Mouse (Mus musculus) kidney, adult 11 months (tissue): ENCODE data around the gene Klc4.

Experiments used
- DNase-seq: peaks from one replicate; pipeline ENCODE4 v3.0.0; 2022

The Klc4 gene

GRCm38 (mm10) chr17:46619683-46620357 is 26.0 kb downstream of the Klc4 start:
- no peak for DNase-seq

GRCm38 (mm10) chr17:46618769-46619682 is 26.8 kb downstream of the Klc4 start:
- no peak for DNase-seq

GRCm38 (mm10) chr17:46618394-46618768 is 27.4 kb downstream of the Klc4 start:
- no peak for DNase-seq

GRCm38 (mm10) chr17:46617799-46618198 is 28.0 kb downstream of the Klc4 start:
- no peak for DNase-seq

- DNase-seq = no peak
These were observed 32.6 kb downstream of the Klc4 start for GRCm38 (mm10) chr17:46613229-46613628.

GRCm38 (mm10) chr17:46612820-46613219 is 33.0 kb downstream of the Klc4 start:
- DNase-seq = peak; percentile 59

GRCm38 (mm10) chr17:46612189-46612588 is 33.6 kb downstream of the Klc4 start:
- no peak for DNase-seq

- no peak for DNase-seq
These were observed 34.5 kb downstream of the Klc4 start for GRCm38 (mm10) chr17:46611316-46611715.

- peak; percentile 46 for DNase-seq
These were observed 35.9 kb downstream of the Klc4 start for GRCm38 (mm10) chr17:46609721-46610514.

- DNase-seq = no peak
These were observed 39.8 kb downstream of the Klc4 start for GRCm38 (mm10) chr17:46605987-46606386.

GRCm38 (mm10) chr17:46605126-46605525 is 40.7 kb downstream of the Klc4 start:
- no peak for DNase-seq

GRCm38 (mm10) chr17:46603229-46603628 is 42.6 kb downstream of the Klc4 start:
- no peak for DNase-seq

- no peak for DNase-seq
These were observed 43.6 kb downstream of the Klc4 start for GRCm38 (mm10) chr17:46602212-46602611.

- DNase-seq = no peak
These were observed 45.3 kb downstream of the Klc4 start for GRCm38 (mm10) chr17:46600569-46600968.

GRCm38 (mm10) chr17:46598963-46599362 is 46.9 kb downstream of the Klc4 start:
- no peak for DNase-seq

GRCm38 (mm10) chr17:46597956-46598355 is 47.9 kb downstream of the Klc4 start:
- DNase-seq = no peak

- DNase-seq = no peak
These were observed 50.5 kb downstream of the Klc4 start for GRCm38 (mm10) chr17:46595336-46595735.

GRCm38 (mm10) chr17:46594606-46595005 is 51.2 kb downstream of the Klc4 start:
- DNase-seq = no peak

GRCm38 (mm10) chr17:46593124-46593523 is 52.7 kb downstream of the Klc4 start:
- DNase-seq = no peak

- no peak for DNase-seq
These were observed 54.4 kb downstream of the Klc4 start for GRCm38 (mm10) chr17:46591406-46591805.

GRCm38 (mm10) chr17:46590439-46590838 is 55.4 kb downstream of the Klc4 start:
- no peak for DNase-seq

GRCm38 (mm10) chr17:46589635-46590314 is 56.0 kb downstream of the Klc4 start:
- DNase-seq = no peak

- DNase-seq = no peak
These were observed 56.9 kb downstream of the Klc4 start for GRCm38 (mm10) chr17:46588913-46589312.
